Mouse (Mus musculus) small intestine, adult 2 months (tissue): ENCODE measurements around the gene Rnf222. TPM values are rescaled to one million over a fixed set of nuclear protein-coding genes. Genes with fewer than 3 reads are reported as not detected.

ENCODE experiments used
- H3K27ac ChIP-seq: fragments of 200-500 bp; 2 replicates; pipeline ENCODE4 v1.5.1; 2012; ENCODE audit warnings: low read depth, low read length, control low read depth, inconsistent platforms; ENCODE audit not compliant: insufficient read depth
- H3K27me3 ChIP-seq: fragments of 200-500 bp; 2 replicates; pipeline ENCODE4 v1.6.1; 2012; ENCODE audit warnings: mild to moderate bottlenecking, moderate library complexity, low read length, inconsistent platforms; ENCODE audit not compliant: control insufficient read depth, insufficient read depth
- H3K36me3 ChIP-seq: fragments of 200-500 bp; 2 replicates; pipeline ENCODE4 v1.6.1; 2012; ENCODE audit warnings: mild to moderate bottlenecking, low read length, control low read depth, inconsistent platforms; ENCODE audit not compliant: control insufficient read depth, insufficient read depth
- H3K4me1 ChIP-seq: fragments of 200-500 bp; 2 replicates; pipeline ENCODE4 v1.6.1; 2012; ENCODE audit warnings: low read length, inconsistent platforms, mixed read lengths; ENCODE audit not compliant: control insufficient read depth, insufficient read depth, insufficient read length
- H3K4me3 ChIP-seq: fragments of 200-500 bp; 2 replicates; pipeline ENCODE4 v1.5.1; 2012; ENCODE audit warnings: low read depth, mild to moderate bottlenecking, control low read depth, inconsistent platforms, low read length, moderate library complexity
- CTCF ChIP-seq: fragments of 200-500 bp; IDR thresholded peaks from 2 replicates; pipeline ENCODE4 v1.5.1; 2012; ENCODE audit warnings: low read depth, mild to moderate bottlenecking, control low read depth, inconsistent platforms, low read length, moderate library complexity, mixed read lengths; ENCODE audit not compliant: insufficient replicate concordance, insufficient read length; ENCODE audit errors: extremely low read depth
- POLR2A ChIP-seq: fragments of 200-500 bp; IDR thresholded peaks from 2 replicates; pipeline ENCODE4 v1.6.1; 2012; ENCODE audit warnings: low read depth, mild to moderate bottlenecking, control low read depth, inconsistent platforms, low read length, moderate library complexity
- WGBS: fragments of 180-500 bp; shearing (Covaris S2); methylation state at CpG from one replicate; pipeline ENCODE4 v1.1.7; 2018; 5-methylcytosine and 5-hydroxymethylcytosine counted together
- polyA plus RNA-seq: library from polyadenylated mRNA; depleted of rRNA; stranded (reverse); fragments of >200 nt; gene quantifications from 2 replicates; pipeline ENCODE4 v1.2.3, GENCODE M21; 2012

Rnf222 gene
- polyA plus RNA-seq, 1 experiment = not detected

- peaks cover 15% of the 10 kb centered on the region; the same call in 1 of the 2 replicates for H3K4me1 ChIP-seq
- no peaks in the 10 kb centered on the region for H3K36me3 ChIP-seq
- H3K27ac ChIP-seq = peak overlapping the region; percentile 79
- WGBS = 15% methylated on average over 14 of the region's 14 CpGs
- H3K4me3 ChIP-seq = no peak overlapping the region
- H3K27me3 ChIP-seq = no peaks in the 10 kb centered on the region
- TF ChIP-seq POLR2A (no peak), CTCF (no peak)
Measured at GRCm38 (mm10) chr11:68853611-68854401, 34.5 kb upstream of the Rnf222 start.

- Histone ChIP-seq H3K4me3 (no peak overlapping the region), H3K4me1 (peaks cover 15% of the 10 kb centered on the region; the same call in 1 of the 2 replicates), H3K36me3 (no peaks in the 10 kb centered on the region), H3K27ac (no peak overlapping the region; the same call in 1 of the 2 replicates), H3K27me3 (no peaks in the 10 kb centered on the region)
- 40% methylated on average over 3 of the region's 3 CpGs for whole genome bisulfite sequencing
- TF ChIP-seq CTCF (no peak), POLR2A (no peak)
Measured at GRCm38 (mm10) chr11:68854621-68855020, 33.7 kb upstream of the Rnf222 start.

- Histone ChIP-seq H3K27me3 (no peaks in the 10 kb centered on the region), H3K36me3 (no peaks in the 10 kb centered on the region), H3K27ac (no peak overlapping the region), H3K4me3 (no peak overlapping the region), H3K4me1 (peaks cover 11% of the 10 kb centered on the region; the same call in 1 of the 2 replicates)
- 91% methylated on average over 3 of the region's 3 CpGs for WGBS
- TF ChIP-seq POLR2A (no peak), CTCF (no peak)
Measured at GRCm38 (mm10) chr11:68857329-68857728, 31.0 kb upstream of the Rnf222 start.

GRCm38 (mm10) chr11:68859943-68860593, 28.3 kb upstream of the Rnf222 start:
- WGBS = 43% methylated on average over 8 of the region's 8 CpGs
- H3K27ac ChIP-seq = no peak overlapping the region

GRCm38 (mm10) chr11:68862260-68862659, 26.1 kb upstream of the Rnf222 start:
- no peak overlapping the region for H3K27ac ChIP-seq
- H3K27me3 ChIP-seq = no peaks in the 10 kb centered on the region; the same call in 1 of the 2 replicates
- H3K4me1 ChIP-seq = peaks cover 2% of the 10 kb centered on the region; the same call in 1 of the 2 replicates
- no peaks in the 10 kb centered on the region for H3K36me3 ChIP-seq
- TF ChIP-seq POLR2A (no peak), CTCF (no peak)
- no peak overlapping the region for H3K4me3 ChIP-seq
- 79% methylated on average over 2 of the region's 2 CpGs for WGBS

More at GRCm38 (mm10) chr11:68859943-68860593, 28.3 kb upstream of the Rnf222 start:
- Histone ChIP-seq H3K36me3 (no peaks in the 10 kb centered on the region), H3K4me1 (peaks cover 2% of the 10 kb centered on the region; the same call in 1 of the 2 replicates), H3K4me3 (no peak overlapping the region), H3K27me3 (no peaks in the 10 kb centered on the region; the same call in 1 of the 2 replicates)
- no peak for TF ChIP-seq CTCF
- no peak for TF ChIP-seq POLR2A

- 73% methylated on average over 4 of the region's 4 CpGs for WGBS
- Histone ChIP-seq H3K4me1 (peaks cover 2% of the 10 kb centered on the region; the same call in 1 of the 2 replicates), H3K27ac (no peak overlapping the region)
Measured at GRCm38 (mm10) chr11:68863631-68864091, 24.7 kb upstream of the Rnf222 start.

More at GRCm38 (mm10) chr11:68863631-68864091, 24.7 kb upstream of the Rnf222 start:
- Histone ChIP-seq H3K36me3 (no peaks in the 10 kb centered on the region), H3K27me3 (no peaks in the 10 kb centered on the region; the same call in 1 of the 2 replicates), H3K4me3 (no peak overlapping the region)
- TF ChIP-seq POLR2A = no peak
- no peak for TF ChIP-seq CTCF
